Mouse (Mus musculus) heart, postnatal 0 days (tissue): ENCODE results near the gene Trip4. TPM values are rescaled to one million over a fixed set of nuclear protein-coding genes. Genes with fewer than 3 reads are reported as not detected.

ENCODE experiments used
- ATAC-seq: fragments of 200-750 bp; cut with Nextera tagmentation; 2 replicates; pipeline ENCODE4 v1.8.0; 2017; ENCODE audit warnings: low read depth, moderate number of reproducible peaks, moderate library complexity; ENCODE audit not compliant: insufficient read depth
- DNase-seq: peaks from one replicate; pipeline ENCODE4 v3.0.0-alpha.2; 2016; ENCODE audit warnings: low spot score
- H3K27ac ChIP-seq: fragments of 300-500 bp; sonication (generic); 2 replicates; pipeline ENCODE4 v1.5.1; 2014; ENCODE audit warnings: low read depth, mild to moderate bottlenecking
- H3K27me3 ChIP-seq: fragments of 300-500 bp; sonication (generic); 2 replicates; pipeline ENCODE4 v1.6.1; 2014; ENCODE audit warnings: low read length, mixed read lengths; ENCODE audit not compliant: control insufficient read depth, insufficient read depth
- H3K36me3 ChIP-seq: fragments of 300-500 bp; sonication (generic); replicated peaks from 2 replicates; pipeline ENCODE4 v1.6.1; 2014; ENCODE audit warnings: low read length, mixed read lengths; ENCODE audit not compliant: control insufficient read depth, insufficient read depth
- H3K4me1 ChIP-seq: fragments of 300-500 bp; sonication (generic); 2 replicates; pipeline ENCODE4 v1.6.1; 2014; ENCODE audit warnings: antibody characterized with exemption; ENCODE audit not compliant: control insufficient read depth, insufficient read depth
- H3K4me2 ChIP-seq: fragments of 300-500 bp; sonication (generic); 2 replicates; pipeline ENCODE4 v1.6.1; 2014; ENCODE audit warnings: low read depth, mild to moderate bottlenecking, low read length, moderate library complexity
- H3K4me3 ChIP-seq: fragments of 300-500 bp; sonication (generic); 2 replicates; pipeline ENCODE4 v1.5.1; 2014; ENCODE audit warnings: low read depth, low read length
- H3K9ac ChIP-seq: fragments of 300-500 bp; sonication (generic); replicated peaks from 2 replicates; pipeline ENCODE4 v1.6.1; 2014; ENCODE audit warnings: low read depth, low read length, mixed read lengths
- H3K9me3 ChIP-seq: fragments of 300-500 bp; sonication (generic); replicated peaks from 2 replicates; pipeline ENCODE4 v1.6.1; 2016; ENCODE audit warnings: low read length; ENCODE audit not compliant: control insufficient read depth
- CTCF ChIP-seq: IDR thresholded peaks from 2 replicates; pipeline ENCODE4 v1.5.1; 2016; ENCODE audit warnings: antibody characterized with exemption, control low read depth, low read depth
- EP300 ChIP-seq: IDR thresholded peaks from 2 replicates; pipeline ENCODE4 v1.6.1; 2016; ENCODE audit warnings: antibody characterized with exemption, low read depth
- WGBS: fragments of 180-500 bp; shearing (Covaris S2); extraction: QIAGEN DNeasy Blood & Tissue Kit; methylation state at CpG from one replicate; pipeline ENCODE4 v1.1.7; 2014; 5-methylcytosine and 5-hydroxymethylcytosine counted together
- polyA plus RNA-seq: library from polyadenylated mRNA; unstranded; fragments of >200 nt; fragmentation: Nextera tagmentation; extraction: Ambion mirVana; gene quantifications from 2 replicates; pipeline ENCODE4 v1.2.1, GENCODE M21; 2015
- total RNA-seq: library from RNA; depleted of rRNA; stranded (reverse); fragments of >200 nt; gene quantifications from 2 replicates; pipeline ENCODE4 v1.2.3, GENCODE M21; 2014; ENCODE audit warnings: low replicate concordance

Gene Trip4
- total and polyA plus RNA-seq, 2 experiments from 2014 or later: 15.5 to 29.8 TPM

DNA sequence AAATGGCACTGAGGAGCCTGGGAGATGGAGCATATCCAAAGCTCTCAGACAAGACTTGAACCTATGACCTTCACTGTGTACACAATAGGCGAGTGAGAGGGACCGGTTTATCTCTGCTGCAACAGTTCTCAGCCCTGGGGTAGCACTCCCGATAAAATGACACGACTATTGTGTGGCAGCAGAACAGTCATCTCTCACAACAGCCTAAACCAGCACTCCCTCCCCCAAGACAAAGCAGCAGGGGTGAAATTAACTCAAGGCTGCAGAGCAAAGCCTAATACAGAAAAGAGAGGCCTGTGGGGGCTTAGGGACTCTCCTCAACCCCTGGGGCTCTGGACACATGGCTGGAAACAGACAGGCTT, 82.4 kb downstream of the Trip4 start:
- peak overlapping the region; percentile 99 for H3K27ac ChIP-seq
- peak overlapping the region; percentile 96 for H3K9ac ChIP-seq
- TF ChIP-seq EP300 (no peak), CTCF (no peak)
- peak overlapping the region; percentile 89 for H3K4me3 ChIP-seq
- ATAC-seq: no peak
- peak; percentile 37 for DNase-seq
- H3K4me1 ChIP-seq: peaks cover 41% of the 10 kb centered on the region
- H3K36me3 ChIP-seq: no peaks in the 10 kb centered on the region
- under 1% methylated on average over 4 of the region's 4 CpGs for WGBS
- no peaks in the 10 kb centered on the region for H3K27me3 ChIP-seq
- no peaks in the 10 kb centered on the region for H3K9me3 ChIP-seq
- H3K4me2 ChIP-seq: peak overlapping the region; percentile 80

DNA sequence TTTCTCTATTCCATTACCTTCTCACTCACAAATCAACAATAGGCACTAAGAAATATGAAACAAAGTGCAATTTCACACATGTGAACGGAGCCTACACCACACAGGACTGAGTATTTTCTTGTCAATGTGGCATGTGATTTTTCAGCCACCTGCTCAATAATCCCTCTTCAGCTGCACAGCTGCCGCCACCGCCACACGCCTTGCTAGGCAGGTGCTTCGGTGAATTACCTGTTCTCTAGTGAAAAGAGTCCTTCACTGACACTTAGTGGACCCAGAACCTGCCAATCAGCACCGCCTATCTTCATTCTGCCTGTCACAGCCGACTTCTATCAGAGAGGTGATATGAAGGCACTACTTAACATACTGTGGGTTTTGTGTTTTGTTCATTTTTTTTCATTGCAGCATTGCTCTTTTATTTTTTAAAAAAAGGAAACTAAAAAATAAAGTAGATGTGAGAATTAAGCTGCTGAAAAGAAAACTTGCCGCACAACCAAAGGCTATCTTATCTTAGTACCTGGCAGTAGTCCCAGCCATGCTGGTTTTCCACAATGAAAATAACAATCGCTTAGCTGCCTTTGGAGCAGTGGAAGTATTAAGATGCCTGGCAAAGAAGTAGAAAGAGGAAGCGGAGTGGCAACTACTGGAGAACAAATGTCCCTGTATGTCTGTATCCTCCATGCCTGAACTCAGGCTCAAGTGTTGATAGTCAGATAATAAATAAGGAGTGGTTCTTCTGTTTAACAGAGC, 84.7 kb downstream of the Trip4 start:
- DNase-seq (peak; percentile 70), ATAC-seq (no peak)
- peak overlapping the region; percentile 43 for H3K4me2 ChIP-seq
- no peaks in the 10 kb centered on the region for H3K9me3 ChIP-seq
- H3K4me3 ChIP-seq: peak overlapping the region; percentile 4
- no peak overlapping the region for H3K9ac ChIP-seq
- H3K27ac ChIP-seq: peak overlapping the region; percentile 63
- no peak for TF ChIP-seq CTCF
- TF ChIP-seq EP300: no peak
- peaks cover 46% of the 10 kb centered on the region for H3K4me1 ChIP-seq
- 22% methylated on average over 10 of the region's 10 CpGs for WGBS
- no peaks in the 10 kb centered on the region for H3K27me3 ChIP-seq
- H3K36me3 ChIP-seq: no peaks in the 10 kb centered on the region

DNA sequence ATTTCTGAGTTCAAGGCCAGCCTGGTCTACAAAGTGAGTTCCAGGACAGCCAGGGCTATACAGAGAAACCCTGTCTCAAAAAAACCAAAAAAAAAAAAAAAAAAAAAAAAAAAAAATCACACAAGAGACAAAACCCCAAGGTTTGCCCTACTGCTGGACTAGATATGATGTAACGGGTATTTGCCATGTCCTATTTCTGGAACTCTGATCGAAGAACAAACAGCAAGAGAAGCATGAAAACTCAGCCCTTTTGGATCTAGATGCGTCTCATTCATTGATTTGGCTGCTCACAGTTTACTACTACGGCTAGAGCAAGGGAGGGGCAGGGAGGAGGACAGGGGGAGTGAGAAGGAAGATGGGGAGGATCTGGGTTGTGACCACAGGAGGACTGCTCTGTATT, 86.6 kb downstream of the Trip4 start:
- Histone ChIP-seq H3K4me3 (no peak overlapping the region), H3K4me1 (peaks cover 37% of the 10 kb centered on the region), H3K27me3 (no peaks in the 10 kb centered on the region), H3K9ac (no peak overlapping the region), H3K4me2 (no peak overlapping the region), H3K9me3 (no peaks in the 10 kb centered on the region), H3K36me3 (no peaks in the 10 kb centered on the region), H3K27ac (no peak overlapping the region)
- 73% methylated on average over 4 of the region's 4 CpGs for WGBS
- DNase-seq: no peak
- no peak for ATAC-seq
- no peak for TF ChIP-seq CTCF
- TF ChIP-seq EP300: no peak

DNA sequence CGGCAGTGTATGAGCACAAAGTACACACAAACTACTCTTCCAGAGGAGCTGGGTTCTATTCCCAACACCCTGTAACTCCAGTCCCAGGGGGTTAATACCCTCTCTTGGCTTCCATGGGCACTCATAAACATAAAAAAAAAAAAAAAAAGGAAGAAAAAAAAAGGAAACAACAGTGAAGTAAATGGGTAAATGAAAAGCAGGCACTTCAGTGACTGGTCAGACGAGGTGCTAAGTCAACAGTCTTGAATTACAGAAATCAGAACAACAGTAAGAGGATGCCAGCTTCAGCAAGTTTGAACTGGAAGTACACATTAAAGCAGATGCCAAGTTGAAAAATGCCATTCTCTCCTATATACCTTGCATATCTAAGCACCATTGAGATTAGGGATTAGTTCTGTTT, 88.3 kb downstream of the Trip4 start:
- H3K4me1 ChIP-seq: peaks cover 26% of the 10 kb centered on the region
- 73% methylated on average over 2 of the region's 2 CpGs for WGBS
- TF ChIP-seq CTCF: no peak
- no peak for TF ChIP-seq EP300
- no peak overlapping the region for H3K27ac ChIP-seq
- ATAC-seq: no peak
- H3K4me3 ChIP-seq: no peak overlapping the region
- no peaks in the 10 kb centered on the region for H3K27me3 ChIP-seq
- H3K36me3 ChIP-seq: no peaks in the 10 kb centered on the region; the same call in 1 of the 2 replicates
- no peak for DNase-seq
- H3K4me2 ChIP-seq: no peak overlapping the region
- H3K9me3 ChIP-seq: no peaks in the 10 kb centered on the region
- no peak overlapping the region for H3K9ac ChIP-seq

DNA sequence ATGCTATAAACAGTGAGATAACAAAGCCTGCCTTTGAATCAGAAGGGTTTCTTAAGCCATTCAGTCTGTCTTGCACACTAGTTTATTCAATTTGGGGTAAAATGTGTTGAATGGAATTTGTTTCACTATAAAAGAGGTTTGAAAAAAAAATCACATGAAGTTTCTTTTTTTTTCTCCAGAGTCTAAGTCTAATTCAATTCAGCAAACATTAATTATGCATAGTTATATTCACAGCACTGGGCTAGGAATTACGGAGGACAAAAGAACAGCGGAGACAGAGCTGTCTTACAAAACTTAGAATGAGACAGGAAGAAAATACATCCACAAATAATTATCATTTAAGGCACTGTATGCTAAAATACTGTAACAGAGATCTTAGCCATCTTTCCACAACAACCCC, 90.2 kb downstream of the Trip4 start:
- H3K36me3 ChIP-seq: peaks cover 3% of the 10 kb centered on the region; the same call in 1 of the 2 replicates
- H3K4me1 ChIP-seq: peaks cover 8% of the 10 kb centered on the region
- no peak overlapping the region for H3K4me3 ChIP-seq
- no peaks in the 10 kb centered on the region for H3K9me3 ChIP-seq
- no peak overlapping the region for H3K4me2 ChIP-seq
- TF ChIP-seq EP300 (no peak), CTCF (no peak)
- H3K9ac ChIP-seq: no peak overlapping the region
- 83% methylated on average over 2 of the region's 2 CpGs for WGBS
- no peak for ATAC-seq
- no peaks in the 10 kb centered on the region for H3K27me3 ChIP-seq
- peak overlapping the region; percentile 46; the same call in 1 of the 2 replicates for H3K27ac ChIP-seq
- no peak for DNase-seq
